Mouse (Mus musculus): Measurements from ENCODE around the gene Rad51b. TPM values are rescaled to one million over a fixed set of nuclear protein-coding genes. Genes with fewer than 3 reads are reported as not detected.

Gene Rad51b
- total RNA-seq, 2 experiments from 2014 or later = 0.36 TPM; not detected in 1

- no peak overlapping the region for H3K27ac ChIP-seq
- intact Hi-C loops (cut with DNase I) = no loop called here
- no peak overlapping the region for H3K4me3 ChIP-seq
- no peak for TF ChIP-seq CTCF (IDR thresholded peaks at IDR 0.05)
- DNase-seq (ENCODE audit: extremely low spot score in 1 of 2, low spot score in 2 of 2) = no peak
Measured at GRCm38 (mm10) chr12:79444646-79445045, 147.6 kb downstream of the Rad51b start.

GRCm38 (mm10) chr12:79447039-79447438 lies 150.0 kb downstream of the Rad51b start:
- DNase-seq (ENCODE audit: extremely low spot score in 1 of 2, low spot score in 2 of 2) = no peak
- intact Hi-C loops (cut with DNase I) = no loop called here
- Histone ChIP-seq H3K4me3 (no peak overlapping the region), H3K27ac (no peak overlapping the region)
- TF ChIP-seq CTCF (IDR thresholded peaks at IDR 0.05) = no peak

- H3K4me3 ChIP-seq = no peak overlapping the region
- no peak for DNase-seq (ENCODE audit: extremely low spot score in 1 of 2, low spot score in 2 of 2)
- intact Hi-C loops (cut with DNase I) = no loop called here
- no peak for TF ChIP-seq CTCF (IDR thresholded peaks at IDR 0.05)
- H3K27ac ChIP-seq = no peak overlapping the region
Measured at GRCm38 (mm10) chr12:79449817-79450411, 152.8 kb downstream of the Rad51b start.

GRCm38 (mm10) chr12:79452882-79453281 lies 155.8 kb downstream of the Rad51b start:
- no peak for DNase-seq (ENCODE audit: extremely low spot score in 1 of 2, low spot score in 2 of 2)
- Histone ChIP-seq H3K27ac (no peak overlapping the region), H3K4me3 (no peak overlapping the region)
- no peak for TF ChIP-seq CTCF (IDR thresholded peaks at IDR 0.05)
- intact Hi-C loops (cut with DNase I) = no loop called here

GRCm38 (mm10) chr12:79454017-79454416 lies 156.9 kb downstream of the Rad51b start:
- H3K27ac ChIP-seq = no peak overlapping the region
- intact Hi-C loops (cut with DNase I) = no loop called here
- no peak for DNase-seq (ENCODE audit: extremely low spot score in 1 of 2, low spot score in 2 of 2)
- TF ChIP-seq CTCF (IDR thresholded peaks at IDR 0.05) = no peak; the same call in 1 of the 2 replicates
- H3K4me3 ChIP-seq = no peak overlapping the region

DNA sequence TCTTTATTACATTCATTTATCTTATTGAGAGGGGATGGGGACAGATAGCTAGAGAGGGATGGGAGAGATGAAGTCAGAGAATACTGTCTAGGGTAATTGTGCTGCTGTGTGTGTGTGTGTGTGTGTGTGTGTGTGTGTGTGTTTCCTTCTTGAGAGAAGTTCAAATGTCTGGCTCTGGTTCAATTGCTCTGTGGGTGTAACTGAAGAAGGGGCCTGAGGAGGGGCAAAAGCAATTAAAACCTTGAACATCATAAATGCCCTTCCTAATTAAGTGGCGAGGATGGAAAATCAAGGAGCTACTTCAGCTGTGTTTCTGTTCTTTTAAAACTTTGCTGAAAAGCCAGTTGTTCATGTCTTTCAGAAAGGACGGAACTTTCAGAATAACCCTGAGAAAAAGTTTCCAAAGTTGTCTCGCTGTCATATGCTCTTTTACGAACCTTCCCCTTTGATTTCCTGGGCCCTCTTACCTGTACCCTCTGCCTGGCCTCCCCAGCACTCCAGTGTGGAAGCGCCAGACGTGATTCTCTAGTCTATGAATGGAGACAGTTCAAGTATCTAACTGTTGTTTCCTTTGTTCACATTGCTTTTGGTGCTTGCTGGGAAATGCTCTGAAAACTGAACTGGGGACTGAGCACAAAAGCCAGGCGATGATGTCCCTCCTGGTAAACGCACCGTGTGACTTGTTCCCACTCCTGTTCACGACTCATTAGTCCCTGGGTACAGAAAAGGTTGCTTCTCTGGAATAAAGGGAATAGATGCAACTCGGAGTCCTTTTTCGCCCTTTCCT lies 158.2 kb downstream of the Rad51b start:
- no peak for DNase-seq (ENCODE audit: extremely low spot score in 1 of 2, low spot score in 2 of 2)
- Histone ChIP-seq H3K4me3 (no peak overlapping the region), H3K27ac (no peak overlapping the region)
- TF ChIP-seq CTCF (IDR thresholded peaks at IDR 0.05) = no peak
- intact Hi-C loops (cut with DNase I) = no loop called here

DNA sequence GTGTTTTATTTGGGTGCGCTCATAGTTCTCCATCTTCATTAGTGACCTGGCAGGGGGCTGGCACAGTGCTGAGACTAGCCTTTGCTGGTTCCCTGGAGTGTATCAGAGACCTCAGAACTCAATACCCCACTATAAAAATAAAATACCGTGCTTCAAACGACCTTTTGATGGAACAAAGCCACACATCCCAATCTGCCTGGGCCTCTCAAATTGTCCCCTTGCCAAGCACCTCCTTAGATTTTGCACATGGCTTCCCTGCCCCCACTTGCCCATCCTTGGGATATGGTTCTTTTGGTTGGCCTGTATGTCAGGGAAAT lies 158.7 kb downstream of the Rad51b start:
- intact Hi-C loops (cut with DNase I) = no loop called here

GRCm38 (mm10) chr12:79456251-79456650 lies 159.2 kb downstream of the Rad51b start:
- H3K27ac ChIP-seq = no peak overlapping the region
- no peak overlapping the region for H3K4me3 ChIP-seq
- intact Hi-C loops (cut with DNase I) = no loop called here
- TF ChIP-seq CTCF (IDR thresholded peaks at IDR 0.05) = no peak
- DNase-seq (ENCODE audit: extremely low spot score in 1 of 2, low spot score in 2 of 2) = no peak

More for the DNA sequence above, 158.7 kb downstream of the Rad51b start:
- no peak for TF ChIP-seq CTCF (IDR thresholded peaks at IDR 0.05)
- DNase-seq (ENCODE audit: extremely low spot score in 1 of 2, low spot score in 2 of 2) = no peak
- no peak overlapping the region for H3K27ac ChIP-seq
- no peak overlapping the region for H3K4me3 ChIP-seq

- DNase-seq (ENCODE audit: extremely low spot score in 1 of 2, low spot score in 2 of 2) = no peak
Measured at GRCm38 (mm10) chr12:79463371-79463770, 166.3 kb downstream of the Rad51b start.

GRCm38 (mm10) chr12:79470113-79470512 lies 173.0 kb downstream of the Rad51b start:
- Histone ChIP-seq H3K27ac (no peak overlapping the region), H3K4me3 (no peak overlapping the region)
- no peak for DNase-seq (ENCODE audit: extremely low spot score in 1 of 2, low spot score in 2 of 2)
- intact Hi-C loops (cut with DNase I) = no loop called here
- TF ChIP-seq CTCF (IDR thresholded peaks at IDR 0.05) = no peak

More at GRCm38 (mm10) chr12:79463371-79463770, 166.3 kb downstream of the Rad51b start:
- intact Hi-C loops (cut with DNase I) = no loop called here
- H3K4me3 ChIP-seq = no peak overlapping the region
- no peak overlapping the region for H3K27ac ChIP-seq
- TF ChIP-seq CTCF (IDR thresholded peaks at IDR 0.05) = no peak

DNA sequence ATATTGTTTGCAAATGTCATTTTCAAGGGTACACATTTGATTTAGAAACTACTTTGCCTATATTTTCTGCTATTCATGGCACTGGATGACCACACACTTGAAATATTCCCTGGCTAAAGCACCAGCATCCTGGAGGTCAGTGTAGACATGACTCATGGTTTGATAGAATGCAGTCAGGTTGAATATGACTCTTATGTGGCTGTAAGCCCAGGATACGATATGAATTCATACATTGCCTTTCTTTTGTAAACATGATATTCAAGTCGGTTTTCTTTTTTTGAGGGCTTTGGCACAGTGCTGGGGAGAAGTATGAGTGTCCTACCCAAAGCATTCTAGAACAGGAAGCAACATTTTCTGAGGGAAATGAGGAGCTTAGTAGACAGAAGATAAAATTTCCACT lies 174.8 kb downstream of the Rad51b start:
- no peak for TF ChIP-seq CTCF (IDR thresholded peaks at IDR 0.05)
- no peak overlapping the region for H3K27ac ChIP-seq
- intact Hi-C loops (cut with DNase I) = no loop called here
- no peak for DNase-seq (ENCODE audit: extremely low spot score in 1 of 2, low spot score in 2 of 2)
- no peak overlapping the region for H3K4me3 ChIP-seq

GRCm38 (mm10) chr12:79476413-79477046 lies 179.4 kb downstream of the Rad51b start:
- Histone ChIP-seq H3K27ac (no peak overlapping the region), H3K4me3 (no peak overlapping the region)
- TF ChIP-seq CTCF (IDR thresholded peaks at IDR 0.05) = no peak
- intact Hi-C loops (cut with DNase I) = no loop called here
- DNase-seq (ENCODE audit: extremely low spot score in 1 of 2, low spot score in 2 of 2) = no peak

All from left cerebral cortex, adult 2 months (tissue).